Mouse (Mus musculus) cerebellum, postnatal 25 days (tissue): ENCODE data around the gene Rtp2.

Source experiments
- DNase-seq, 2 experiments: peaks; one replicate each; pipeline ENCODE4 v3.0.0; 2021; ENCODE audit warnings: mixed read lengths in 2 of 2

The Rtp2 gene

DNA sequence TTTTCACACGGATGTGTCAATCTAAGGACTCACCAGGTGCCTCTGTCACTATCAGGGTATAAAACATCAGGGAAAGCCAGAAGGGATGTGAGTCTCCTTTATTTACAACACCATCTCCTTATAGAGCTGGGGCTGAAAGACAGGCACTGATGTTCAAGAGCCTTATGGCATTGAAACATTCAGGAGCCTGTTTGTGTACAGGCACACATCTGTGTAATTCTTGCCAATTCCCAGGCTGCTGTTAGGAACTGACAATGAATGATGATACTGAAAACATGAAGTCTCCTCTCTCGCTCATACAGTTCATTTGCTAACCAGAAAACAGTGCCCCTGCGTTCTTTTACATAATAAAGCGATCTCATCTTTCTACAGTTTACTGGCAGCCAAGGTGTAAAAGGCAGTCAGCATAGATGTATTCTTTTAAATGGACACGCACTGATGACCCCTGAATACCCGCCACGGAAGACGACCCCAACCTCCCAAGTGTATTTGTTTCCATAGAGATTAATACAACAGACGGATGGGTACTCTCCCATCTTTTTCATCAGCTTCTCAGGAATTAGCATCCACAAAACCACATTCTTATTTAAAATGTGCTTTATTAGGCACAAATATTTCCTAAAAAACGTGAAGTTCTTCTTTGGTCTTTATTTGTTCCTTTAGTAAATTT, 44.1 kb downstream of the Rtp2 start:
- DNase-seq, result no peak

DNA sequence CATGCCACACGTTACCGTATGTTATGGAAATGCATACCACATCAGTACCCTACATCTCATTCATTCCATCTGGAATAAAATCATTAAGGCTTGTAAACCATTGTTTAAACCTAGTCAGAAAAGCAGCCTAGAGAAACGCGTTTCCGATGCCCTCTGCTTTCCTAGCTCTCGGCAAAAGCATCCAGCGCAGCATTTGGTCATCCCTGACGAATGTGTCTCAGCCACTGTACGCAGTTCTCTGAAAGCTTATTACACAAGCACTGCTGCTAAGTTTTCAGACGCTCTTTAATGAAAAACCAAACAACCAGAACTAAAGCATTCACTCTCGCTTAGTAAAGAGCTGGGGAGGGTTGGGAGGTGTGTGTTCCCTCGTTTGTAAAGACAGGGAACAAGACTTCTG, 47.1 kb downstream of the Rtp2 start:
- DNase-seq, result no peak
